Mouse (Mus musculus): ENCODE data around the gene Smdt1. TPM values are rescaled to one million over a fixed set of nuclear protein-coding genes. Genes with fewer than 3 reads are reported as not detected.
A peak's percentile ranks its signal among the peaks of the same experiment; 100 is the strongest.

Smdt1 gene
- polyA plus RNA-seq (2015; fragmentation: Nextera tagmentation; extraction: Ambion mirVana) = 288 and 301 TPM in 2 replicates

DNA sequence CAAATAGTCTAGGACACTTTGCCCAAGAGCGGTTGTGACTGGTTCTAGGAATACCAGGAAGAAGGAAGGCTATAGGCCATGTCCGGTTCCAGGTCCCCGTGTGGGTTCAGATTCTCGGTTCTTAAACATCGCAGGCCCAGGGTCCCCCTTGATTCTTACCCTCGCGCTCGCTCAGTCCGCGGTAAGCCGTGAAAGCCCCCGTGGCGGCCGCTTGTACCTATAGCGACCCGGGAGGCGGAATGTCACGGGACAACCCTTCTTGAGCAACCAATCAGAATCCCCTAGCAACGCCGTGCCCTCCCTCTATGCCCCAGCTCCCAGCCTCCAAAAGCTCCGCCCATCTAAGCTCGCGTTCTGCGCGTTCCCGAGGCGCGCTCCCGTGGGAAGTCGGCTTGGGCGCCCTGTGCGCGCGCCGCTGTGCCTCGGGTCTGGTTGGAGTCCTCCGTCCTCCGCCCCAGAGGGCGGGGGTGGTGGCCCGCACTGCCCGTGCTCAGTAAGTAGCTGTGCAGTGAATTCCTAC is at the start of gene Smdt1, which contains the start of the genes Naga and Pheta2:
Gene Smdt1 (plus strand): TSS at position 367 of the 520 bp plus-strand sequence.
Gene Naga (minus strand): TSS at position 333 of the 520 bp plus-strand sequence.
Gene Pheta2 (plus strand): TSS at position 350 of the 520 bp plus-strand sequence.
- 0 out of 2 replicates have a peak, but pooled peaks cover 6% of the 10 kb centered on the region for H3K36me3 ChIP-seq
- peaks cover 38% of the 10 kb centered on the region for H3K4me1 ChIP-seq
- H3K9ac ChIP-seq = peak within 1 kb of the TSS; percentile 53
- WGBS = 0% methylated on average over 41 of the region's 41 CpGs
- peak within 1 kb of the TSS; percentile 65 for H3K4me3 ChIP-seq (replicated peaks)
- H3K9me3 ChIP-seq = no peaks in the 10 kb centered on the region
- no peaks in the 10 kb centered on the region for H3K27me3 ChIP-seq (replicated peaks)
- peak; percentile 89 for ATAC-seq (ENCODE audit: insufficient read depth, low FRiP score, low read depth)
- H3K4me2 ChIP-seq = peak within 1 kb of the TSS; percentile 67
- H3K27ac ChIP-seq = peak within 1 kb of the TSS; percentile 88

- no peak for ATAC-seq (ENCODE audit: insufficient read depth, low FRiP score, low read depth)
- Histone ChIP-seq H3K4me3 (replicated peaks) (no peak overlapping the region), H3K9ac (no peak overlapping the region), H3K36me3 (no peaks in the 10 kb centered on the region), H3K9me3 (no peaks in the 10 kb centered on the region), H3K27ac (no peak overlapping the region), H3K4me1 (peaks cover 13% of the 10 kb centered on the region; the same call in 1 of the 2 replicates), H3K27me3 (replicated peaks) (no peaks in the 10 kb centered on the region), H3K4me2 (no peak overlapping the region)
- 94% methylated on average over 7 of the region's 7 CpGs for WGBS
Observed at GRCm38 (mm10) chr15:82290252-82290651, 48.5 kb upstream of the Smdt1 start.

DNA sequence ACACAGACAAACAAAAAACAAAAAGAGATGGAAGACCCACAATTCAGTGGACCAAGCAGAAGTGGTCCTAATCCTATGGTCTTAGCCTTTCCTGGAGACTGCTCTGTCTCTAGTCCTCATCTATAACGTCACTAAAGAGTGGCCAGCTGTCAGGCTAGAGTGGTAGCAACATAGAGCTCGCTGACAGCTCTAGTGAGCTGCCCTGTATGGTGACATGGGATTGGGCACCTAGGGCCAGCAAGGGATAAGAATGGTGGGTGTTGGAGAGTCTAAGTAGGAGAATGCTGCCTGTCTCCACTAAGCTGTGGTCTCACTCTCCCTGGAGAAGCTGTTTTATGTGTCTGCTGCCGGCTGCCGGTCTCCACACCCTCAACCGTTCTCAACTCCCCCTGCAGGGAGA is 45.9 kb upstream of the Smdt1 start:
- 24% methylated on average over 5 of the region's 5 CpGs for WGBS
- H3K27ac ChIP-seq = no peak overlapping the region

GRCm38 (mm10) chr15:82293271-82293711 is 45.5 kb upstream of the Smdt1 start:
- peak; percentile 50 for ATAC-seq (ENCODE audit: insufficient read depth, low FRiP score, low read depth)
- Histone ChIP-seq H3K27me3 (replicated peaks) (no peaks in the 10 kb centered on the region), H3K9ac (no peak overlapping the region)

More for the DNA sequence above, 45.9 kb upstream of the Smdt1 start:
- ATAC-seq (ENCODE audit: insufficient read depth, low FRiP score, low read depth) = no peak
- peaks cover 13% of the 10 kb centered on the region; the same call in 1 of the 2 replicates for H3K4me1 ChIP-seq
- peak overlapping the region; percentile 45; the same call in 1 of the 2 replicates for H3K4me2 ChIP-seq
- no peak overlapping the region for H3K4me3 ChIP-seq (replicated peaks)
- H3K36me3 ChIP-seq = no peaks in the 10 kb centered on the region
- H3K9me3 ChIP-seq = no peaks in the 10 kb centered on the region
- H3K9ac ChIP-seq = no peak overlapping the region
- no peaks in the 10 kb centered on the region for H3K27me3 ChIP-seq (replicated peaks)

GRCm38 (mm10) chr15:82294059-82294458 is 44.7 kb upstream of the Smdt1 start:
- Histone ChIP-seq H3K9me3 (no peaks in the 10 kb centered on the region), H3K4me3 (replicated peaks) (no peak overlapping the region), H3K4me2 (peak overlapping the region; percentile 4; the same call in 1 of the 2 replicates), H3K27me3 (replicated peaks) (no peaks in the 10 kb centered on the region), H3K9ac (no peak overlapping the region), H3K27ac (no peak overlapping the region), H3K36me3 (no peaks in the 10 kb centered on the region), H3K4me1 (peaks cover 13% of the 10 kb centered on the region; the same call in 1 of the 2 replicates)
- 37% methylated on average over 8 of the region's 8 CpGs for WGBS
- no peak for ATAC-seq (ENCODE audit: insufficient read depth, low FRiP score, low read depth)

More at GRCm38 (mm10) chr15:82293271-82293711, 45.5 kb upstream of the Smdt1 start:
- no peaks in the 10 kb centered on the region for H3K9me3 ChIP-seq
- H3K4me2 ChIP-seq = peak overlapping the region; percentile 45
- H3K27ac ChIP-seq = no peak overlapping the region
- WGBS = 13% methylated on average over 7 of the region's 7 CpGs
- no peaks in the 10 kb centered on the region for H3K36me3 ChIP-seq
- H3K4me3 ChIP-seq (replicated peaks) = 0 out of 2 replicates have a peak overlapping the region, but pooled peaks have one; percentile 2
- H3K4me1 ChIP-seq = peaks cover 13% of the 10 kb centered on the region; the same call in 1 of the 2 replicates

- Histone ChIP-seq H3K27me3 (replicated peaks) (no peaks in the 10 kb centered on the region), H3K4me2 (no peak within 1 kb of the TSS), H3K27ac (no peak within 1 kb of the TSS), H3K36me3 (no peaks in the 10 kb centered on the region), H3K4me1 (0 out of 2 replicates have a peak, but pooled peaks cover 4% of the 10 kb centered on the region), H3K9me3 (no peaks in the 10 kb centered on the region), H3K9ac (no peak within 1 kb of the TSS), H3K4me3 (replicated peaks) (no peak within 1 kb of the TSS)
- ATAC-seq (ENCODE audit: insufficient read depth, low FRiP score, low read depth) = no peak
- WGBS = 58% methylated on average over 39 of the region's 39 CpGs
Observed at GRCm38 (mm10) chr15:82298764-82299561, 39.8 kb upstream of the Smdt1 start, which contains the start of gene Wbp2nl. Wbp2nl (plus strand) TSS chr15:82298954.

- 57% methylated on average over 3 of the region's 3 CpGs for WGBS
Observed at GRCm38 (mm10) chr15:82307107-82307506, 31.7 kb upstream of the Smdt1 start.

GRCm38 (mm10) chr15:82308416-82308815 is 30.3 kb upstream of the Smdt1 start:
- 60% methylated on average over 3 of the region's 3 CpGs for WGBS
- no peaks in the 10 kb centered on the region for H3K9me3 ChIP-seq

More at GRCm38 (mm10) chr15:82307107-82307506, 31.7 kb upstream of the Smdt1 start:
- Histone ChIP-seq H3K4me2 (no peak overlapping the region), H3K27me3 (replicated peaks) (no peaks in the 10 kb centered on the region), H3K27ac (peak overlapping the region; percentile 44; the same call in 1 of the 2 replicates), H3K9me3 (no peaks in the 10 kb centered on the region), H3K9ac (no peak overlapping the region), H3K4me3 (replicated peaks) (no peak overlapping the region), H3K4me1 (no peaks in the 10 kb centered on the region), H3K36me3 (no peaks in the 10 kb centered on the region)
- ATAC-seq (ENCODE audit: insufficient read depth, low FRiP score, low read depth) = peak; percentile 93

GRCm38 (mm10) chr15:82317839-82318238 is 20.9 kb upstream of the Smdt1 start:
- Histone ChIP-seq H3K9me3 (no peaks in the 10 kb centered on the region), H3K36me3 (no peaks in the 10 kb centered on the region), H3K27ac (no peak overlapping the region), H3K9ac (no peak overlapping the region), H3K27me3 (replicated peaks) (no peaks in the 10 kb centered on the region), H3K4me2 (no peak overlapping the region), H3K4me1 (peaks cover 2% of the 10 kb centered on the region; the same call in 1 of the 2 replicates), H3K4me3 (replicated peaks) (no peak overlapping the region)
- WGBS = 82% methylated on average over 6 of the region's 6 CpGs
- no peak for ATAC-seq (ENCODE audit: insufficient read depth, low FRiP score, low read depth)

More at GRCm38 (mm10) chr15:82308416-82308815, 30.3 kb upstream of the Smdt1 start:
- no peaks in the 10 kb centered on the region for H3K27me3 ChIP-seq (replicated peaks)
- H3K4me1 ChIP-seq = no peaks in the 10 kb centered on the region
- H3K4me2 ChIP-seq = no peak overlapping the region
- H3K9ac ChIP-seq = no peak overlapping the region
- H3K36me3 ChIP-seq = no peaks in the 10 kb centered on the region
- no peak overlapping the region for H3K4me3 ChIP-seq (replicated peaks)
- no peak for ATAC-seq (ENCODE audit: insufficient read depth, low FRiP score, low read depth)
- no peak overlapping the region for H3K27ac ChIP-seq

DNA sequence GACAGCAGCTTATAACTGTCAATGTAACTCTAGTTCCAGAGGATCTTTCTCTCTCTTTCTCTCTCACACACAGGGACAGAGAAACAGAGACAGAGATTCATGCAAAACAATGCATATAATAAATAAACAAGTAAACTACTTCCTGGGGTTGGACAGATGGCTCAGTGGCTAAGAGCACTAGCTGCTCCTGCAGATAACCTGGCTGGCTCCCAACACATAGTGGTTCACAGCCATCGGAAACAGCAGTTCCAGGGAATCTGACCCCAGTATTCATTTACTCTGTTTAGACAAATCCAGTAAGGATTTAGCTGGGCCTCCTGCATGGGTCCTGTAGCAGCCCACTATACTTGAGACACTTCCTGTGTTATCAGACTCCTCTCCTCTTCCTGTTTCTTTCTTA is 19.1 kb upstream of the Smdt1 start:
- Histone ChIP-seq H3K9ac (no peak overlapping the region), H3K4me1 (peaks cover 6% of the 10 kb centered on the region; the same call in 1 of the 2 replicates), H3K36me3 (no peaks in the 10 kb centered on the region), H3K27ac (no peak overlapping the region), H3K9me3 (no peaks in the 10 kb centered on the region), H3K27me3 (replicated peaks) (no peaks in the 10 kb centered on the region), H3K4me3 (replicated peaks) (no peak overlapping the region), H3K4me2 (no peak overlapping the region)
- no peak for ATAC-seq (ENCODE audit: insufficient read depth, low FRiP score, low read depth)
- 48% methylated on average over 1 of the region's 1 CpGs for WGBS

DNA sequence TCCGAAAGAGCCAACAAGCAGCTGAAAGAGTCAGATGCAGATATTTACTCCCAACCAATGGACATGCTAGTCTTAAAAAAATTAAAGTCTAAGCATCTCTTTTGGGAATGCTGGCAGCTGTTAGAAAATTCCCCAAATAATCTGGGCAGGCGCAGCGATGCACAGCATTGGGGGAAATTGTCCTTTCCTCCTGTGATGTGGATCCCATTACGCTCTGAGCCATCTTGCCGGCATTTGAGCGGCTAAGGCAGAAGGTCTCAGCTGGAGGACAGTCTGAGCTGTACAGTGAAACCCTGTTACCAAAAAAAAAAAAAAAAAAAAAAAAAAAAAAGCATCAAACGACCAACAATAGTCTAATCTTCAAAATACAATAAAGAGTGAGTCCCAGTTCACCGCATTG is 16.6 kb upstream of the Smdt1 start:
- Histone ChIP-seq H3K36me3 (no peaks in the 10 kb centered on the region), H3K9ac (no peak overlapping the region), H3K9me3 (no peaks in the 10 kb centered on the region), H3K4me2 (no peak overlapping the region), H3K4me3 (replicated peaks) (no peak overlapping the region), H3K4me1 (peaks cover 6% of the 10 kb centered on the region; the same call in 1 of the 2 replicates), H3K27me3 (replicated peaks) (no peaks in the 10 kb centered on the region), H3K27ac (no peak overlapping the region)
- no peak for ATAC-seq (ENCODE audit: insufficient read depth, low FRiP score, low read depth)
- WGBS = 65% methylated on average over 8 of the region's 8 CpGs
